Mouse (Mus musculus) skeletal muscle tissue, adult 2 months (tissue): ENCODE measurements at regions not wholly inside any gene's neighbourhood (a gene's known extent, or its start where the extent isn't known, plus 50 kb on each side); places are given as distances from the start of the nearest gene placed in this dataset.

Source experiments
- DNase-seq: peaks from one replicate; pipeline ENCODE4 v3.0.0-alpha.2; 2012; ENCODE audit warnings: low read depth, low spot score

GRCm38 (mm10) chr17:44420098-44421070 lies 232.0 kb downstream of the Clic5 start:
- peak; percentile 44 for DNase-seq

GRCm38 (mm10) chr17:44422161-44422560 lies 233.8 kb downstream of the Clic5 start:
- DNase-seq, result no peak

- DNase-seq, result no peak
These were observed 234.5 kb downstream of the Clic5 start for GRCm38 (mm10) chr17:44422865-44423264.

- no peak for DNase-seq
These were observed 235.1 kb downstream of the Clic5 start for GRCm38 (mm10) chr17:44423471-44423985.

- DNase-seq, result no peak
These were observed 244.3 kb downstream of the Clic5 start for GRCm38 (mm10) chr17:44432524-44433295.

GRCm38 (mm10) chr17:44433296-44433653 lies 244.9 kb downstream of the Clic5 start:
- DNase-seq, result no peak

- DNase-seq, result no peak
These were observed 248.2 kb downstream of the Clic5 start for GRCm38 (mm10) chr17:44436536-44437043.

GRCm38 (mm10) chr17:44438526-44438925 lies 250.1 kb downstream of the Clic5 start:
- no peak for DNase-seq

GRCm38 (mm10) chr17:44443460-44443859 lies 255.1 kb downstream of the Clic5 start:
- no peak for DNase-seq

GRCm38 (mm10) chr17:44445361-44445760 lies 257.0 kb downstream of the Clic5 start:
- no peak for DNase-seq
